9 mouse cellular contexts compared by ENCODE assay signal in genomic region chr1:54585278-54585846, GRCm38 (mm10). TPM values are rescaled to one million over a fixed set of nuclear protein-coding genes. Genes with fewer than 3 reads are reported as not detected.
DNase-seq lines count a peak whose midpoint lies in the region; ATAC-seq and TF ChIP-seq lines count a peak whose summit lies in the region.
"Had no signal": no experiment of that assay in that cellular context is flagged by ENCODE, and none has a peak within 500 bp of the region (broad histone marks: within the 10 kb centered on the region; RNA-seq: fewer than 3 reads in every experiment).

No protein-coding gene starts in this region.

- H3K27me3 ChIP-seq in cerebellum, adult 2 months (ENCODE audit: control insufficient read depth, insufficient read depth, low read length), result no peaks in the 10 kb centered on the region

- H3K4me3 ChIP-seq in cerebellum, adult 2 months (replicated peaks; ENCODE audit: insufficient read depth, low read depth, low read length), result no peak overlapping the region

- H3K4me1 ChIP-seq in cerebellum, adult 2 months (ENCODE audit: control insufficient read depth, insufficient read depth, low read length), result no peaks in the 10 kb centered on the region

- DNase-seq in A20 (ENCODE audit: low read depth, low spot score) (peak; percentile 93), R1 (ENCODE audit: low read depth, low spot score) (peak; percentile 96)
- no peak for DNase-seq in heart, adult 11 months
- DNase-seq in cerebellum, adult 2 months, result no peak
- no peak for DNase-seq in layer of hippocampus, adult 9-11 months
- DNase-seq in cerebellum, postnatal 14 days, result no peak
- DNase-seq: adrenal gland, postnatal 36 days had no signal

- ATAC-seq in inflammation-experienced regulatory T-cells, adult 6 months, result peak; percentile 98
- ATAC-seq in monocyte, adult 5-6 weeks (replicated peaks; ENCODE audit: insufficient number of reproducible peaks, low FRiP score, low TSS enrichment, poor library complexity, severe bottlenecking), result peak; percentile 92

- TF ChIP-seq CTCF in cerebellum, adult 2 months (IDR thresholded peaks at IDR 0.05; ENCODE audit: borderline replicate concordance, insufficient read depth, low read depth, low read length), result no peak

- 20% methylated on average over 9 of the region's 9 CpGs for WGBS in cerebellum, adult 2 months

- H3K27ac ChIP-seq in cerebellum, adult 2 months (ENCODE audit: insufficient read depth, low read length), result no peak overlapping the region

- no peak for TF ChIP-seq POLR2A in cerebellum, adult 2 months (IDR thresholded peaks at IDR 0.05; ENCODE audit: borderline replicate concordance, insufficient read depth, low read length)

RNA-seq across cellular contexts. Expression of gene Pgap1, which starts 27.9 kb away (rescaled TPM):
- polyA plus RNA-seq in inflammation-experienced regulatory T-cells, adult 6 months (2017; shearing (Covaris generic)), result 10 to 100 TPM in 1 of 3 experiments, 1 to 10 TPM in 2; 8.0 to 14.7 (median 9.6) TPM
- 18.9 to 23.0 TPM (median 21.4 TPM) in 3 replicates for total RNA-seq in monocyte, adult 5-6 weeks (2017)
- 6.7 TPM in 2 replicates for polyA plus RNA-seq in cerebellum, adult 2 months (2012; rRNA removed)

Comparison
In these comparisons a context has a peak if more than half of its experiments do, and no peak if none do; other contexts are left out.
1. DNase-seq: peak in A20 (single experiment) and R1 (single experiment); none in heart, adult 11 months (single experiment), cerebellum, adult 2 months (0 of 2), layer of hippocampus, adult 9-11 months (single experiment) and cerebellum, postnatal 14 days (0 of 2).